Comparison of ENCODE assay signal across 16 mouse cellular contexts in genomic region chr2:167968504-167968903, GRCm38 (mm10). TPM values are rescaled to one million over a fixed set of nuclear protein-coding genes. Genes with fewer than 3 reads are reported as not detected.
"Had no signal": no experiment of that assay in that cellular context is flagged by ENCODE, and none has a peak within 500 bp of the region (broad histone marks: within the 10 kb centered on the region; RNA-seq: fewer than 3 reads in every experiment).

No protein-coding gene starts in this region.

- H3K9me3 ChIP-seq: midbrain, embryonic 13.5 days; midbrain, embryonic 15.5 days; neural tube, embryonic 12.5 days had no signal

- H3K4me3 ChIP-seq: midbrain, embryonic 13.5 days; midbrain, embryonic 15.5 days; neural tube, embryonic 12.5 days had no signal

- H3K4me1 ChIP-seq: midbrain, embryonic 13.5 days; midbrain, embryonic 15.5 days; neural tube, embryonic 12.5 days had no signal

- DNase-seq: lung, adult 18-20 months; lung, embryonic 14.5 days; lung, postnatal 14 days; lung, postnatal 4 days; right cerebral cortex, postnatal 14 days; spleen, adult 18-20 months; thymus, adult 18-20 months; thymus, postnatal 14 days; thymus, postnatal 36 days had no signal

- H3K9ac ChIP-seq: liver, embryonic 14.5 days; lung, embryonic 14.5 days; midbrain, embryonic 13.5 days; midbrain, embryonic 15.5 days; neural tube, embryonic 12.5 days had no signal

- H3K27ac ChIP-seq: liver, embryonic 14.5 days; midbrain, embryonic 13.5 days; midbrain, embryonic 15.5 days; neural tube, embryonic 12.5 days had no signal

- ATAC-seq: midbrain, embryonic 13.5 days; midbrain, embryonic 15.5 days had no signal

- H3K4me2 ChIP-seq: lung, embryonic 14.5 days; midbrain, embryonic 11.5 days; midbrain, embryonic 13.5 days; midbrain, embryonic 15.5 days; neural tube, embryonic 12.5 days had no signal

- H3K27me3 ChIP-seq: midbrain, embryonic 13.5 days; midbrain, embryonic 15.5 days; neural tube, embryonic 12.5 days had no signal

RNA-seq across cellular contexts. Expression of gene Ripor3, which starts 41.9 kb away (rescaled TPM):
- total RNA-seq: megakaryocyte progenitor cell, adult 5-6 weeks; monocyte, adult 5-6 weeks had no signal
